Mouse (Mus musculus) brain, embryonic 14.5 days (tissue): ENCODE data around the gene Maf. TPM values are rescaled to one million over a fixed set of nuclear protein-coding genes. Genes with fewer than 3 reads are reported as not detected.
A peak's percentile ranks its signal among the peaks of the same experiment; 100 is the strongest.

Experiments used
- DNase-seq: peaks from one replicate; pipeline ENCODE4 v3.0.0-alpha.2; 2011; ENCODE audit warnings: low read depth
- CTCF ChIP-seq: fragments of 200-500 bp; IDR thresholded peaks from 2 replicates; pipeline ENCODE4 v1.5.1; 2012; ENCODE audit warnings: inconsistent platforms, mild to moderate bottlenecking, moderate library complexity, borderline replicate concordance; ENCODE audit not compliant: insufficient read depth, insufficient read length; ENCODE audit errors: extremely low read depth
- POLR2A ChIP-seq: fragments of 200-500 bp; IDR thresholded peaks from 2 replicates; pipeline ENCODE4 v1.6.1; 2012; ENCODE audit warnings: mild to moderate bottlenecking, inconsistent platforms, borderline replicate concordance; ENCODE audit not compliant: poor library complexity, insufficient read depth, insufficient read length, severe bottlenecking; ENCODE audit errors: extremely low read depth
- polyA plus RNA-seq: library from polyadenylated mRNA; depleted of rRNA; stranded (reverse); fragments of >200 nt; gene quantifications from 2 replicates; pipeline ENCODE4 v1.2.3, GENCODE M21; 2012

Gene Maf
- polyA plus RNA-seq, 1 experiment, result 19.3 TPM

DNA sequence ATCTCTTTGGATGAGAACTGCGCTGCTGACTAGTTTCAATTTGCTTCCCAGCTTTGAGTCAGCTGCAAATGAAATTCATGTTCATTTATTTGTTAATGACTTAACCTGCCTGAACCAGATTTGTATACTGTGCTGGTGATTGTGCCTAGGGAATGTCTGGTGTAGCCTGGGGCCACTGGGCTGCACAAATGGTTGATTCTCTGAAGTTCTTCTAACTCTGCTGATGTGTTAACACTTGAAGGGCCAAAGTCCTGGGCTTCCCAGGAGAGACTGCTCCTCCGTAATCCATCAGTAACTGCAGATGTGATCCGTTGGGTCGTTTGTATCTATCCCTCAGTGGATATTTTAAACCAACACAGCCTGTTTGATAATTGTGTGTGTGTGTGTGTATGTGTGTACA is 7.7 kb upstream of the Maf start:
- no peak for TF ChIP-seq CTCF
- DNase-seq, result no peak

DNA sequence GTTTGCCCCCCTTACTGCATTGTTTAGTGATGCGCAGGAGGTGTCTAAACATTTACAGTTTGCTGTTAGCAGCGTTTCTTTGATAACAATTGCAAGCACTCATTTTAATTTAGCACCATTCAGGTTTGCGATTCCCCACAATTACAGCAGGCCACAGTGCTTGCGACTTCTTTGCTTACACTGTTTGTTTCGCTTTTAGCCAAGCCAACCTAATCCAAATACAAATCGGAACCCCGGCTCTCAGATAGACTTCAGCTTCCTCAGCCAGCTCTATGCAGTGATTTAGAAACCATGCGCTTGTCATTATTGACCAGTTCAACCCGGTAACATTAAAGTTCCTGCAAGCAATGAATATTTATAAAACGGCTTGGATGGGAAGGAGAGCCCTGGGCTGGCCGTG is 3.5 kb upstream of the Maf start:
- no peak for DNase-seq
- TF ChIP-seq POLR2A, result no peak
- TF ChIP-seq CTCF, result no peak

DNA sequence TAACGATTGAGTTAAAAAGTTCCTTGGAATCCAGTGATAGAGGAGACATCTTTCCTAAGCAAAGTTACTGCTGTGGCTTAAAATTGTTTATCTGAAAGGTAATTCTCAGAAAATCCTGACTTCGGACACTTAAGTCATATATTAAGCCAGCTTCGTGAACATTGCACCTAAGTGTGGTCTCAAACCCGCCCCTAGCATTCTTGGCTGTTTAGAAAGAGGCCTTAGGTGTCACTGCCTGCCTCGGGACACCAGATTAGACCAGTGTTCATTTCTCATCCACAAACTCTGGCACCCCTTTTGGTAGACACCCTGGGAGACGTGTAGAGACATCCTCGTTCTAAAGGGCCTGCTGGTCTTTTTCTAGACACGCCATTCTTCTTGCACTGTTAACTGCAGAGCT is 2.3 kb upstream of the Maf start:
- DNase-seq, result no peak
- TF ChIP-seq POLR2A (no peak), CTCF (no peak)

DNA sequence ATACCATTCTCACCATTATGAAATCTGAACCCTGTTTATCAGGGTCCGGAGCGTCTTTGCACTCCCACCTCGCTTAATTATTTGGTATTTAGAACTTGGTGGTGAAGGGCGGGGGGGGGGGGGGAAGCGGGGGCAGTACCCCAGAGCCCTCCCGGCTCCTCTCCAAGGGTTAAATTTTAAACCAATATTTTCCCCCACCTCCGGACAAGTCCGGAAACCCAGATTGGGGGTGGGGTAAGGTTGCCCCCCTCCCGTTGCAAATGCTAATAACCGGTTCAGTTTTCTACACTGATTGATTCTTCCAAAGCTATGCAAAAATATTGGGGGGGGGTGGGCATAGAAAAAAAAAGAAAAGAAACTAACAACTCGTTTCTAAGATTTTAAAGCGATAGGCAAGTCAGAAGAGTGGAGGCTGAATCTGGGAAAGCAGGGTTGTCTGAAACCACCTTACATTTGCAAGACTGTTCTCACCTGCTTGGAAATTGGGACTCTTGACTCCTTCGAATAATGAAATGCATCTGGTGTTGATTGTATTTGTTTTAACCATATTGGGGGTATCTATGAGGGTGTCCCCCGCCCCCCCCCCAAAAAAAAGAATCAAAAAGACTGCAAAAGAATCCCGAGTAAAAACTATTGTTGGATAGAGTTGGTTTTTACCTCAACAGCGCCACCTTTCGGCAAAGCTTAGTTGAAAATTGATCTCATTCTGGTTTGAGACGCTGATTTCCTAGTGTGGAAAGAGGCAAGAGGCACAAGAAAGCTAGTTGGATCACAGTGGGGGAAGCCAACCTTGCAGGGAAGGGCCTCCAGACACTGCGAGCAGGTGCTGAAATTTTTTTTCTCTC is 1.6 kb upstream of the Maf start:
- TF ChIP-seq CTCF (peak; percentile 53; the same call in 1 of the 2 replicates), POLR2A (no peak)
- DNase-seq, result peak; percentile 90

DNA sequence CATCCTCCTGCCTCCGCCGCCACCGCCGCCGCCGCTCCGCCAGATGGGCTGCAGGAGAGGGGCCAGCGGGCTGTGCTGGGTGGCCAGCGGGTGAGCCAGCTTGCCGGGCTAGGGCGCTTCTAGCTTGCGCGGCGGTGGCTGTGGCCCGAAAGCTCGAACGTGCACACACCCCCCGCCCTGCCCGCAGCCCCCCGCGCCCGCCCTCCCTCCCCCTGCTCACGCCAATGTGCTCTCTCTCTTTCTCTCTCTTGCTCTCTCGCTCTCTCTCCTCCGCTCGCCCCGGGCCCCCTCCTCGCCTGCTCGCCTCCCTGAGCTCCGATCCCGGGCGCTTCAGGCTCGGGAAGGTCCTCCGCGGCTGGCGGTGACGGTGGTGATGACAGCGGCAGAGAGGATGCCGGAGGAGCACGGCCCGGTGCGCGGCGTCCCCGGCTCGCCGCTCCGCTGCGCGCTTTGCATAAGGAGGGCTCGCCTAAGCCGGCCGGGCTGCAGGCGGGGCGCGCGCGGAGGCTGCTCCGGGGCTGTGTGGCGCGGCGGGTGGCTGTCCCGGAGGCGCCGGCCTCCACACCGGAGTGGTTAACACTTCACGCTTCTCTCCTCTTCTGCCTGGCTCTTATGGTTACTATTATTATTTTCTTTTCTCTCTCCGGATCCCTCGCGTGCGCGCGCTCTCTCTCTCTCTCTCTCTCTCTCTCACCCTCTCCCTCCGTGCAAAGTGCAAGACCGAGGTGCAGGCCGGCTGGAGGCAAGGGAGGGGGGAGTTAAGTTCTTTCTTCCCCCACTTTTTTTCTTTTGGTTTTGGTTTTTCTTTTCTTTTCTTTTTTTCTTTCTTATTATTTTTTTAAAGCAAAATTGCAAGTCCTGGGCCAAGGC is 498 bp downstream of the Maf start:
- peak; percentile 84 for DNase-seq
- no peak for TF ChIP-seq POLR2A
- no peak for TF ChIP-seq CTCF

DNA sequence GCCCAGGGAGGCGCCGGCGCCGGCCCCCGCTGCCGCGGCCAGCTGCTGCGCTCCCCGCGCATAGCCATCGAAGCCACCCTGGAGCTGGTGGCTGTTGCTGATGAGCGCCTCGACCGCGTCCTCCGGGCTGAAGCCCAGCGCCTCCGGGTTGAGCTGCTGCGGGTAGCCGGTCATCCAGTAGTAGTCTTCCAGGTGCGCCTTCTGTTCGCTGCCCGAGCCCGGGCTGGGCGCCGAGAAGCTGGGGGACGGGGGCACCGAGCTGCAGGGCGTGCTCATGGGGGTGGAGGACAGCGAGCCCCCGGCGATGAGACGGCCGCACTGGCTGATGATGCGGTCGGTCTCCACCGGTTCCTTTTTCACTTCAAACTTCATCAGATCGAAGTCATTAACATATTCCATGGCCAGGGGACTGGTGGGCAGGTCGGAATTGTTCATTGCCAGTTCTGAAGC is 1.2 kb downstream of the Maf start:
- TF ChIP-seq CTCF (no peak), POLR2A (no peak)
- no peak for DNase-seq

DNA sequence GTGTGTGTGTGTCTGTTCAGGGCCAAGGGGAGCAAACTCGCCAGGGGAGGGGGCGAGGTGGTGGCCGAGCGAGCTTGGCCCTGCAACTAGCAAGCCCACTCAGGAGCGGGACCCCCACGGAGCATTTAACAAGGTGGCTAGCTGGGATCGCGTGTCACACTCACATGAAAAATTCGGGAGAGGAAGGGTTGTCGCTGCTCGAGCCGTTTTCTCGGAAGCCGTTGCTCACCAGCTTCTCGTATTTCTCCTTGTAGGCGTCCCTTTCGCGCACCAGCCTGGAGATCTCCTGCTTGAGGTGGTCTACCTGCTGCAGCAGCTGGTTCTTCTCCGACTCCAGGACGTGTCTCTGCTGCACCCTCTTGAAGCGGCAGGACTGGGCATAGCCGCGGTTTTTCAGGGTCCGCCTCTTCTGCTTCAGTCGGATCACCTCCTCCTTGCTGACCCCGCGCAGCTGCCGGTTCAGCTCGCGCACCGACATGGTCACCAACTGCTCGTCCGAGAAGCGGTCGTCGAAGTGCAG is 1.9 kb downstream of the Maf start:
- TF ChIP-seq POLR2A, result no peak
- TF ChIP-seq CTCF, result peak; percentile 45; the same call in 1 of the 2 replicates
- peak; percentile 83 for DNase-seq

DNA sequence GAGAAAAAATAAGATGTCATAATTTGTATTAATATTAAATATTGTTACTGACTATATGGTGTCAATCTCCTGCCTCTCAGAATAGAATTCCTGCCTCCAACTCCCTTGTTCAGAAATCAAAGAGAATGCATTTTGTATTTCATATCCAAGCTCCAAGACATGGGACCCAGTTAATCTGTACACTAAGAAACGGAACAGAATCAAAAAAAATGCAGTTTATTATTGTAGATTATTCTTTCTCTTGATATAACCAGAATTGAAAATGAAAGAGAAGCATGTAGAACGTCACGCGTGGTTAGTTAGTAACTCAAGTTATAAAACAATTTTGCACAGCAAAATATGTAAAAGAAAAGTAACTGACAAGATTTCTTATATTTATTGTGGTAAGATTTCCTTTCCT is 4.5 kb downstream of the Maf start:
- TF ChIP-seq POLR2A, result no peak
- TF ChIP-seq CTCF, result no peak
- DNase-seq, result no peak

DNA sequence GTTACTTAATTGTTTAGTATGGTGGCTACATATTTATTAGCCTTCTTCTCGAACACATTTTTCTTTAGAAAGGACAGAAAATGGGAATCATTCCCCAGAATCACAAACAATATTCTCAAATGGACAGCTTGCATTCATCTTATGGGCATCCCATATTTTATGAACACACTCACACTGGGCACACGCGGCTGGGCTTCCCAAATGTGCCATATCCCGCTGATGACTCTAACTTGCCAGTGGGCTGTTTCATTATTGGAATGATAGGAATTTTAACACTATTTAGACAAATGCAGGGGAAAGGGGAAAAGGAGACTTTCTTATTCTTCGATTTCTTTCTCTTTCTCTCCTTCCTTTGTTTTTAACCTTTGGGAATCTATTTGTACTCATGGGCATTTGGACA is 6.6 kb downstream of the Maf start:
- DNase-seq, result no peak
- TF ChIP-seq POLR2A (no peak), CTCF (no peak)

DNA sequence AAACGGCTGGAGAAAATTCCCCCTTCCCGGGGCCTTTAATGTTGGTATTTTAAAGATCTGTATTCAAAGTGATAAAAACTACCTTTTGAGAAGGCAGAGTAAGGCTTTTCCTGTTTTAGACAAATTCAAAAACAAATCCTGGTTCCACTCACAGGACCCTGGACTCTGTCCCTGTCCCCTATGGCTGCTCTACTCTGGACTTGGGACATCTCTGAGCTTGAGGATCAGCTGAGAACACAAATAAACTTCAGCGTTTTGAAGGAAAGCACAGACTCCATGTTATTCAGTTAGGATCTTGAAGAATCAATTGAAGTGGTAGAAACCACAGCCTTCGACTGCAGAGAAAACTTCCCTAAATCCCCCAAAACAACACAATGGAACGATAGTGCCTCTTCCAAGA is 8.4 kb downstream of the Maf start:
- TF ChIP-seq CTCF, result no peak
- no peak for TF ChIP-seq POLR2A
- DNase-seq, result no peak

DNA sequence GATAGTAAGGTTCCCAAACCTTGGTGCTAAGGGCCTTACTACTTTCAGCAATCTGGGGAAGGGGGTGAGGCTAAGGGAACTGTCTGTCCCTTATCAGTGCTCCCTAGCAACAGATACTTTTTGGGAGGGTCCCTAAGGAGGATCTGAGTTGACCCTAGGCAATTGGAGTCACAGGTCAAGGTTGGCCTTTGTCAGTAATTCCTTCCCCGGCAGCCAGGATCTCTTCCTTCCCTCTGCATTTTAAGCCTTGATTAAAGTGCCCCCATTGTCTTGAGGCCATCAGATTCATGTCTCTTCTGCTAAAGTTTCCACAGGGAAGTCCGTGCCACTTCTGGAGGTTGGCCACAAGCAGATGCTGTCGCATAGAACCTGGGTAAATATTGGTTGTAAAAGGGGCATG is 10.2 kb downstream of the Maf start:
- DNase-seq, result no peak
- TF ChIP-seq CTCF, result no peak
- no peak for TF ChIP-seq POLR2A

DNA sequence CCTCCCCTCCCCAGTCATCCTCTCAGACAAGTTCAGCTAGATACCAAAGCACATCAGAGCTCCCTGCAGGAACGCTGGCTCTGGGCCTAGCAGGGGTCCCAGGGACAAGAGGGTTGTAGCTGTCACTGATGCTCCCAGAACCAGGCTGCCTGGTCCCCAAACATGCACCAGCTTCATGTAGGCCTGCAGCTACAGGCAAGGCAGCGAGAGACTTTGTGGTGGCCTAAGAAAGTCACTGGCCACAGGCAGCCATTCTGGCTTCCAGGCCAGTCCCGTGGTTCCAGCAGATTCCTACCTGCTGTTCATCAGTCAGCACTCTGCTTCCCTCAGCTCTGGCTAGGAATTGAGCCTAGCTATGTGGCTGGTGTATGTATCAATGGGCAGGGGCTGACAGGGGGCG is 10.9 kb downstream of the Maf start:
- no peak for TF ChIP-seq POLR2A

DNA sequence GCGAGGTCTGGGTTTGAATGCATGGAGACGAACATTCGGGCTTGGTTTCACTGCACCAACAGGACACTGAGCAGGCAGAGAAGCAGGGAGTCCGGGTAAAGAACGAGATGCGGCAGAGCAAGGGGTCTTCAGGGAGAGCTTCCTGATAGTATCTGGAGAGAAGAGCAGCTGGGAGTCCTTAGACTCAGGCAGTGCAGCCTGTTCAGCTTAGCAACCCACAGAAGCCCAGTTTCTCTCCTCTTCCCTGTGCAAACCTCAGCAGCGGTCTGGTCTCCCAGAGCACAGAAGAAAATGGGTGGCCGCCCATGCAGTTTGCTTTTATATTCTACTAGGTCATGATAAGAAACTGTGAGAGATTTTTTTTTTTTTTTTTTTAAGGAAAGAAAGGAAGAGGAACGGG is 20.2 kb downstream of the Maf start:
- no peak for DNase-seq
- no peak for TF ChIP-seq POLR2A
- no peak for TF ChIP-seq CTCF

More for the DNA sequence above, 10.9 kb downstream of the Maf start:
- DNase-seq, result no peak
